Mouse (Mus musculus): ENCODE data around the gene Psme3.

DNA sequence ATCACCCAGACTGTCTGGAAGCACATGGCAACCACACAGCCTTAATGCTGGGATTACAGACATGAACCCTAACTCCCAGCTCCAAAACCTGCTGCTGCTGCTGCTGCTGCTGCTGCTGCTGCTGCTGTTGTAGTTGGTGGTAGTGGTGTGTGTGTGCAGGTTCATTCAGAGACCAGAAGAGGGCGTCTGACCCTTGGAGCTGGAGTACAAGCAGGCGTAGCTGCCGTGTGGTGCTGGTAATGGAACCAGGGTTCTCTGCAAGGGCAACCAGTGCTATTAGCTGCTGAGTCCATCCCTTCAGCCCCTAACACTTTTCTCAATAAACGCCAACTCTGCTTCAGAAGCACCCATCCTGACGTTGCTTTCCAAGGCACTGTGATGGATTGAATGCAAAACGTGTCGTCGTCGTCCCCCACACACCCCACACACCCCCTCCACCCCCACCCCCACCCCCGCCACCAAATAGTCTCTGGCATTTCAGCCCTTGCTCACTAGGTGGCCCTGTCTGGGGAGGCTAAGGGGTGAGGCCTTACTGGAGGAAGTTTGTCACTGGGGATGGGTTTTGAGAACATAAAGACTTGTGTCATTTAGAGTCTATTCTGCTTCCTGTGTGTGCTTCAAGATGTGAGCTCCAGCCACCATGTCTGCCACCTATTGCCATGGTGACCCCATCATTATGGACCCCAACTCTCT is 31.2 kb downstream of the Psme3 start:
- TF ChIP-seq CTCF (IDR thresholded peaks at IDR 0.05; ENCODE audit: borderline replicate concordance, control insufficient read depth, extremely low read depth, insufficient read depth, low read length, poor library complexity) (no peak), POLR2A (IDR thresholded peaks at IDR 0.05; ENCODE audit: control insufficient read depth, extremely low read depth, insufficient read depth, low read length, poor library complexity) (no peak)
